Mouse (Mus musculus) olfactory bulb, adult 2 months (tissue): ENCODE data around the gene Gm5142.

ENCODE experiments used
- CTCF ChIP-seq: fragments of 200-500 bp; IDR thresholded peaks from 2 replicates; pipeline ENCODE4 v1.5.1; 2012; ENCODE audit warnings: low read depth, mild to moderate bottlenecking, low read length, moderate library complexity; ENCODE audit not compliant: insufficient read depth
- POLR2A ChIP-seq: fragments of 200-500 bp; IDR thresholded peaks from 2 replicates; pipeline ENCODE4 v1.6.1; 2012; ENCODE audit warnings: mild to moderate bottlenecking, low read depth, low read length, moderate library complexity; ENCODE audit not compliant: insufficient read depth

GRCm38 (mm10) chr14:59186121-59186520, 7.6 kb upstream of the Gm5142 start:
- no peak for TF ChIP-seq POLR2A
- no peak for TF ChIP-seq CTCF
